ENCODE assay signal across 12 mouse cellular contexts in genomic region chr5:136215958-136216357, GRCm38 (mm10). TPM values are rescaled to one million over a fixed set of nuclear protein-coding genes. Genes with fewer than 3 reads are reported as not detected.
DNase-seq lines count a peak whose midpoint lies in the region; ATAC-seq and TF ChIP-seq lines count a peak whose summit lies in the region.
"Had no signal": no experiment of that assay in that cellular context is flagged by ENCODE, and none has a peak within 500 bp of the region (broad histone marks: within the 10 kb centered on the region; RNA-seq: fewer than 3 reads in every experiment).

No protein-coding gene starts in this region.

- H3K9me3 ChIP-seq in embryonic facial prominence, embryonic 10.5 days: peaks cover 13% of the 10 kb centered on the region
- H3K9me3 ChIP-seq: G1E; stomach, embryonic 15.5 days had no signal

- 52% methylated on average over 5 of the region's 5 CpGs for WGBS in lung, adult 2 months
- 91% methylated on average over 5 of the region's 5 CpGs for WGBS in embryonic facial prominence, embryonic 10.5 days

- peaks cover 30% of the 10 kb centered on the region for H3K36me3 ChIP-seq in embryonic facial prominence, embryonic 10.5 days (replicated peaks)
- H3K36me3 ChIP-seq: G1E; stomach, embryonic 15.5 days had no signal

- TF ChIP-seq POLR2A in lung, adult 2 months (IDR thresholded peaks at IDR 0.05; ENCODE audit: borderline replicate concordance, extremely low read depth, low read depth, low read length): no peak

- no peak overlapping the region for H3K4me3 ChIP-seq in lung, adult 2 months (replicated peaks; ENCODE audit: extremely low read depth, low read depth, low read length)
- H3K4me3 ChIP-seq in embryonic facial prominence, embryonic 10.5 days: no peak overlapping the region
- H3K4me3 ChIP-seq: stomach, embryonic 15.5 days had no signal

- no peaks in the 10 kb centered on the region for H3K4me1 ChIP-seq in lung, adult 2 months (ENCODE audit: control insufficient read depth, insufficient read depth, low read length)
- no peaks in the 10 kb centered on the region for H3K4me1 ChIP-seq in embryonic facial prominence, embryonic 10.5 days
- H3K4me1 ChIP-seq: stomach, embryonic 15.5 days had no signal

- TF ChIP-seq CTCF in lung, adult 2 months (IDR thresholded peaks at IDR 0.05; ENCODE audit: insufficient read depth, low read length): no peak

- H3K27ac ChIP-seq in embryonic facial prominence, embryonic 10.5 days (replicated peaks): no peak overlapping the region
- H3K27ac ChIP-seq: stomach, embryonic 15.5 days had no signal

- H3K27me3 ChIP-seq in embryonic facial prominence, embryonic 10.5 days (replicated peaks; ENCODE audit: low read depth, poor library complexity, severe bottlenecking): no peaks in the 10 kb centered on the region
- H3K27me3 ChIP-seq: stomach, embryonic 15.5 days had no signal

- peak; percentile 44 to 52 for DNase-seq in cerebellum, postnatal 10 days
- no peak for DNase-seq in cerebellum, postnatal 25 days
- peak; percentile 26 for DNase-seq in lung, adult 2 months
- DNase-seq in lung, postnatal 25 days (ENCODE audit: low spot score): no peak
- DNase-seq in 3T3-L1 (ENCODE audit: low read depth, low spot score): peak; percentile 26
- no peak for DNase-seq in embryonic facial prominence, embryonic 10.5 days (ENCODE audit: low spot score)
- DNase-seq: liver; thymus, postnatal 4 days had no signal

- peak; percentile 10 for ATAC-seq in granulocyte monocyte progenitor cell, adult 5-6 weeks (replicated peaks; ENCODE audit: poor library complexity, severe bottlenecking)
- ATAC-seq in erythroid progenitor cell, adult 5-6 weeks (replicated peaks; ENCODE audit: low FRiP score, poor library complexity, severe bottlenecking): no peak

RNA-seq across cellular contexts. Expression of gene Prkrip1, which starts 17.2 kb away (rescaled TPM):
- 8.9 and 11.0 TPM in 2 replicates for polyA plus RNA-seq in lung, adult 2 months (2012; rRNA removed)
- 32.2 and 42.1 TPM in 2 replicates for total RNA-seq in granulocyte monocyte progenitor cell, adult 5-6 weeks (2014; fragmentation: Nextera tagmentation)
- total RNA-seq in granulocyte monocyte progenitor cell, adult 5-6 weeks (2017): 45.2 and 89.4 TPM in 2 replicates
- 68.6 and 76.8 TPM in 2 replicates for polyA plus RNA-seq in embryonic facial prominence, embryonic 10.5 days (2016; fragmentation: Nextera tagmentation; extraction: Ambion mirVana)
- total RNA-seq in erythroid progenitor cell, adult 5-6 weeks (2015; ENCODE audit: low replicate concordance): 1.8 and 2.5 TPM in 2 replicates
- total RNA-seq in erythroid progenitor cell, adult 5-6 weeks (2017; ENCODE audit: low replicate concordance): 23.2 and 25.9 TPM in 2 replicates

RNA-seq across cellular contexts. Expression of gene Sh2b2, which starts 30.4 kb away (rescaled TPM):
- polyA plus RNA-seq in lung, adult 2 months (2012; rRNA removed): 11.5 and 12.6 TPM in 2 replicates
- 32.9 and 67.0 TPM in 2 replicates for total RNA-seq in granulocyte monocyte progenitor cell, adult 5-6 weeks (2014; fragmentation: Nextera tagmentation)
- 10.9 and 13.9 TPM in 2 replicates for total RNA-seq in granulocyte monocyte progenitor cell, adult 5-6 weeks (2017)
- 14.1 and 17.0 TPM in 2 replicates for polyA plus RNA-seq in embryonic facial prominence, embryonic 10.5 days (2016; fragmentation: Nextera tagmentation; extraction: Ambion mirVana)
- total RNA-seq in erythroid progenitor cell, adult 5-6 weeks (2015; ENCODE audit: low replicate concordance): 4.0 and 7.5 TPM in 2 replicates
- 0.13 and 2.3 TPM in 2 replicates for total RNA-seq in erythroid progenitor cell, adult 5-6 weeks (2017; ENCODE audit: low replicate concordance)
- polyA plus RNA-seq: G1E had no signal

RNA-seq across cellular contexts. Expression of gene Orai2, which starts 45.4 kb away (rescaled TPM):
- polyA plus RNA-seq in lung, adult 2 months (2012; rRNA removed): 39.2 and 51.0 TPM in 2 replicates
- total RNA-seq in granulocyte monocyte progenitor cell, adult 5-6 weeks (2014; fragmentation: Nextera tagmentation): 24.7 and 38.2 TPM in 2 replicates
- total RNA-seq in granulocyte monocyte progenitor cell, adult 5-6 weeks (2017): 26.6 and 29.0 TPM in 2 replicates
- polyA plus RNA-seq in embryonic facial prominence, embryonic 10.5 days (2016; fragmentation: Nextera tagmentation; extraction: Ambion mirVana): 7.4 and 8.2 TPM in 2 replicates
- total RNA-seq in erythroid progenitor cell, adult 5-6 weeks (2015; ENCODE audit: low replicate concordance): 7.5 and 7.6 TPM in 2 replicates
- 2.9 and 5.8 TPM in 2 replicates for total RNA-seq in erythroid progenitor cell, adult 5-6 weeks (2017; ENCODE audit: low replicate concordance)

Comparison
In these comparisons a context has a peak if more than half of its experiments do, and no peak if none do; other contexts are left out.
1. DNase-seq: peak in cerebellum, postnatal 10 days (2 of 2), lung, adult 2 months (single experiment) and 3T3-L1 (single experiment); none in cerebellum, postnatal 25 days (0 of 2), lung, postnatal 25 days (single experiment) and embryonic facial prominence, embryonic 10.5 days (single experiment).